ENCODE assay signal across 9 mouse cellular contexts in the genomic region with DNA sequence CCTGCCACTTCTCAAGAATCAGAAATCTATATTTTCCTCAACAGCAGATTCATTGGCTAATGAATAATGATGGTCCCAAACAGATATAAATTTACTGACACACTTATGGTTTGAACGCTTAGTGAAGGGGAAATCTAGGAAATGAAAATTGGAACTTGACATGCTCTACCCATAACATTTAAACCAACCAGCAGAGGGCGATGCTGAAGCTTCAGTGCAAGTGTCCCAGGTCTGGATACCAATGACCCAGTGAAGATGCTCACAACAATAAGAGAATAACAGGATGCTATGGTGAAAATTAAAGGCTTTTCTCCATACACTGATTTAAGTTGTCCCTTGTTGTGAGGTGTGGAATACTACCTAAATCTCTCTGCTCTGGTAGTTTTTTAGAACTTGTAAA.
DNase-seq lines count a peak whose midpoint lies in the region; ATAC-seq and TF ChIP-seq lines count a peak whose summit lies in the region.
"Had no signal": no experiment of that assay in that cellular context is flagged by ENCODE, and none has a peak within 500 bp of the region (broad histone marks: within the 10 kb centered on the region; RNA-seq: fewer than 3 reads in every experiment).

No protein-coding gene starts in this region.

- H3K27ac ChIP-seq in kidney, adult 2 months (ENCODE audit: insufficient read depth, low read depth, low read length): no peak overlapping the region
- H3K27ac ChIP-seq: heart, embryonic 13.5 days had no signal

- ATAC-seq in activated CD4-positive, CD25-positive, alpha-beta regulatory T cell, adult 4 months: no peak

- TF ChIP-seq POLR2A in kidney, adult 2 months (IDR thresholded peaks at IDR 0.05; ENCODE audit: low read depth, low read length): no peak

- no peaks in the 10 kb centered on the region for H3K36me3 ChIP-seq in kidney, adult 2 months (ENCODE audit: control insufficient read depth, insufficient read depth, low read length)
- H3K36me3 ChIP-seq: heart, embryonic 13.5 days had no signal

- TF ChIP-seq CTCF in kidney, adult 2 months (conservative IDR thresholded peaks at IDR 0.05; ENCODE audit: insufficient read depth, insufficient read length, low read depth, low read length): no peak; the same call in 1 of the 2 replicates

- H3K27me3 ChIP-seq in kidney, adult 2 months (replicated peaks; ENCODE audit: control insufficient read depth, insufficient read depth, low read length): no peaks in the 10 kb centered on the region
- H3K27me3 ChIP-seq: heart, embryonic 13.5 days had no signal

- 45% methylated on average over 2 of the region's 2 CpGs for WGBS in kidney, adult 2 months

- DNase-seq in adrenal gland, adult 2 months: peak; percentile 5
- DNase-seq in adrenal gland, adult 8-10 months: no peak
- DNase-seq in kidney, adult 2 months: peak; percentile 5
- no peak for DNase-seq in kidney, adult 18-20 months
- DNase-seq in right cerebral cortex, adult 18-20 months: peak; percentile 10
- no peak for DNase-seq in right cerebral cortex, postnatal 4 days
- DNase-seq in retina, postnatal 7 days (ENCODE audit: low read depth, low spot score): peak; percentile 8

- no peak overlapping the region for H3K4me3 ChIP-seq in kidney, adult 2 months (ENCODE audit: insufficient read depth, low read depth, low read length)
- H3K4me3 ChIP-seq: heart, embryonic 13.5 days had no signal

- H3K4me1 ChIP-seq in kidney, adult 2 months (ENCODE audit: control insufficient read depth, insufficient read depth, low read length): no peaks in the 10 kb centered on the region
- H3K4me1 ChIP-seq: heart, embryonic 13.5 days had no signal

Comparison
In these comparisons a context has a peak if more than half of its experiments do, and no peak if none do; other contexts are left out.
1. DNase-seq: peak in adrenal gland, adult 2 months (single experiment), kidney, adult 2 months (single experiment), right cerebral cortex, adult 18-20 months (single experiment) and retina, postnatal 7 days (single experiment); none in adrenal gland, adult 8-10 months (single experiment), kidney, adult 18-20 months (single experiment) and right cerebral cortex, postnatal 4 days (single experiment).